Mouse (Mus musculus) common myeloid progenitor, adult 5-6 weeks (primary cell): ENCODE measurements around the gene Ppp1r26. TPM values are rescaled to one million over a fixed set of nuclear protein-coding genes. Genes with fewer than 3 reads are reported as not detected.
A peak's percentile ranks its signal among the peaks of the same experiment; 100 is the strongest.

Experiments used
- ATAC-seq: replicated peaks from 2 replicates; pipeline ENCODE4 v1.8.0; 2016; ENCODE audit warnings: low read depth, mild to moderate bottlenecking, moderate TSS enrichment, inconsistent platforms; ENCODE audit not compliant: poor library complexity, severe bottlenecking
- total RNA-seq: library from RNA; stranded (forward); fragments of 200-1000, 187-1606 nt; gene quantifications from 2 replicates; pipeline ENCODE4 v1.2.3, GENCODE M21; 2017

Ppp1r26 gene
- total RNA-seq, result 3.4 and 5.0 TPM in 2 replicates

- peak; percentile 24; the same call in 1 of the 2 replicates for ATAC-seq
Observed at GRCm38 (mm10) chr2:28446515-28447314, at the start of gene Ppp1r26. Ppp1r26 (plus strand) TSS chr2:28446800.

GRCm38 (mm10) chr2:28396928-28397327 lies 49.7 kb upstream of the Ppp1r26 start:
- ATAC-seq, result no peak

- no peak; the same call in 1 of the 2 replicates for ATAC-seq
Observed at GRCm38 (mm10) chr2:28397417-28398119, 49.0 kb upstream of the Ppp1r26 start.

- ATAC-seq, result peak; percentile 79
Observed at GRCm38 (mm10) chr2:28401647-28402046, 45.0 kb upstream of the Ppp1r26 start.

GRCm38 (mm10) chr2:28402128-28402527 lies 44.5 kb upstream of the Ppp1r26 start:
- ATAC-seq, result peak; percentile 74

GRCm38 (mm10) chr2:28407796-28408195 lies 38.8 kb upstream of the Ppp1r26 start:
- no peak for ATAC-seq

GRCm38 (mm10) chr2:28409144-28409543 lies 37.5 kb upstream of the Ppp1r26 start:
- no peak for ATAC-seq

- no peak for ATAC-seq
Observed at GRCm38 (mm10) chr2:28409566-28409965, 37.0 kb upstream of the Ppp1r26 start.

GRCm38 (mm10) chr2:28412936-28413335 lies 33.7 kb upstream of the Ppp1r26 start:
- ATAC-seq, result no peak

GRCm38 (mm10) chr2:28414116-28414756 lies 32.4 kb upstream of the Ppp1r26 start:
- no peak for ATAC-seq

- no peak for ATAC-seq
Observed at GRCm38 (mm10) chr2:28414757-28415137, 31.9 kb upstream of the Ppp1r26 start.

GRCm38 (mm10) chr2:28415387-28416024 lies 31.1 kb upstream of the Ppp1r26 start:
- no peak for ATAC-seq

GRCm38 (mm10) chr2:28416511-28416910 lies 30.1 kb upstream of the Ppp1r26 start:
- ATAC-seq, result no peak

- ATAC-seq, result peak; percentile 90
Observed at GRCm38 (mm10) chr2:28418034-28418433, 28.6 kb upstream of the Ppp1r26 start.

GRCm38 (mm10) chr2:28419898-28420297 lies 26.7 kb upstream of the Ppp1r26 start:
- ATAC-seq, result 0 out of 2 replicates have a peak, but pooled peaks have one; percentile 33

- ATAC-seq, result peak; percentile 74
Observed at GRCm38 (mm10) chr2:28423167-28423566, 23.4 kb upstream of the Ppp1r26 start.

GRCm38 (mm10) chr2:28427226-28427625 lies 19.4 kb upstream of the Ppp1r26 start:
- no peak for ATAC-seq

- ATAC-seq, result no peak
Observed at GRCm38 (mm10) chr2:28430846-28431245, 15.8 kb upstream of the Ppp1r26 start.

- no peak; the same call in 1 of the 2 replicates for ATAC-seq
Observed at GRCm38 (mm10) chr2:28432811-28433210, 13.8 kb upstream of the Ppp1r26 start.

- no peak for ATAC-seq
Observed at GRCm38 (mm10) chr2:28433512-28433911, 13.1 kb upstream of the Ppp1r26 start.
